Mouse (Mus musculus): Measurements from ENCODE around the gene Fth1.

DNA sequence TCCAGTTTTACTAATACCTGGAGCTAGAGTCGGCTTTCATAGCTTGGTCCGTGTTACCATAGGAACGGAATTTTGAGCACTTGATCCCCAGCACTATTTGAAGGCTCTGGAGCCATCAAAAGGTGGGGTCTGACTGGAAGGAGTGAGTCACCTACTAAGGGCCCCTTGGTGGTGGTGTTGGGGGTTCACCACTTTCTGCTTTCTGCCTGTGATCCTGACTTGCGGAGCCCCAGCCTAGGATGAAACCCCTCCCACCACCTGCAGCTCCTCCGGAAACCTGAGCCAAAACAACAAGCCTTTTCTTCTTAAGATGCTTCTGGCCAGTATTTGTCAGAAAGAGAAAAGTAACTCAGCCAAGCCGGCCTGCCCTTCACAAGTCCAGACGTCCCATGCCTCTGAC, 40.6 kb upstream of the Fth1 start:
- TF ChIP-seq CTCF (IDR thresholded peaks at IDR 0.05; ENCODE audit: low read depth) (no peak), EP300 (IDR thresholded peaks at IDR 0.05; ENCODE audit: low read depth) (no peak)

All from heart, postnatal 0 days (tissue).